Mouse (Mus musculus) thymus, postnatal 36 days (tissue): Measurements from ENCODE around the gene Setd1a.
"Not testable (repeated sequence)": the region's sequence is repeated elsewhere in the genome, so short reads cannot be mapped to it uniquely, and the experiment has no call there.

ENCODE experiments used
- DNase-seq, 2 experiments: peaks; one replicate each; pipeline ENCODE4 v3.0.0; 2022; ENCODE audit warnings: mixed read lengths in 2 of 2

The Setd1a gene

GRCm38 (mm10) chr7:127776426-127776825 lies at the start of gene Setd1a:
Gene Setd1a (plus strand): TSS chr7:127776670.
- DNase-seq = peak; percentile 84 to 86

DNA sequence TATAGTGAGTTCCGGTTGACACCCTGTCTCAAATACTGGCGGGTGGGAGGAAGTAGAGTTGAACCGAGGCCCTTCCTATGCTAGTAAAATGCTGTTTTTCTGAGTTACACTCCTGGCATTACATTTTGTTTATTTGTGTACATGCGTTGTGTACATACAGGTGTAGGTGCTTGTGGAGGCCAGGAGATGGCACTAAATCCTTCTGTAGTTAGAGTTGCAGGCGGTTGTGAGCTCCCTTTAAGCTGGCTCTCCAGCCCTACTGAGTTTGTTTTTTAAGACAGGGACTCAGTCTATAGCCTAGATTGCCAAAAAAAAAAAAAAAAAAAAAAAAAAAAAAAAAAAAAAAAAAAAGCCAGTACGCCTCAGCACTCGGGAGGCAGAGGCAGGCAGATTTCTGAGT lies 48.6 kb upstream of the Setd1a start:
- DNase-seq = no peak

- no peak for DNase-seq
Measured at GRCm38 (mm10) chr7:127730170-127730569, 46.3 kb upstream of the Setd1a start.

DNA sequence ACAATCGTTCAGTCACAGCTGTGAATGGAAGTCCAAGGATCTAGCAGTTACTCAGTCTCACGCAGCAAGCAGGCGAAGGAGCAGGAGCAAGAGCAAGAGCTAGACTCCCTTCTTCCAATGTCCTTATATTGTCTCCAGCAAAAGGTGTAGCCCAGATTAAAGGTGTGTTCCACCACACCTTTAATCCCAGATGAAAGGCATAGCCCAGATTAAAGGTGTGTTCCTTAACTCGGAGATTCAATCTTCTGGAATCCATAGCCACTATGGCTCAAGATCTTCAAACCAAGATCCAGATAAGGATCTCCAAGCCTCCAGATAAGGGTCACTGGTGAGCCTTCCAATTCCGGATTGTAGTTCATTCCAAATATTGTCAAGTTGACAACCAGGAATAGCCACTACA lies 44.4 kb upstream of the Setd1a start, which contains the start of gene Ctf2:
Gene Ctf2 (minus strand): TSS at position 101 of the 400 bp plus-strand sequence.
- DNase-seq = not testable (repeated sequence)

DNA sequence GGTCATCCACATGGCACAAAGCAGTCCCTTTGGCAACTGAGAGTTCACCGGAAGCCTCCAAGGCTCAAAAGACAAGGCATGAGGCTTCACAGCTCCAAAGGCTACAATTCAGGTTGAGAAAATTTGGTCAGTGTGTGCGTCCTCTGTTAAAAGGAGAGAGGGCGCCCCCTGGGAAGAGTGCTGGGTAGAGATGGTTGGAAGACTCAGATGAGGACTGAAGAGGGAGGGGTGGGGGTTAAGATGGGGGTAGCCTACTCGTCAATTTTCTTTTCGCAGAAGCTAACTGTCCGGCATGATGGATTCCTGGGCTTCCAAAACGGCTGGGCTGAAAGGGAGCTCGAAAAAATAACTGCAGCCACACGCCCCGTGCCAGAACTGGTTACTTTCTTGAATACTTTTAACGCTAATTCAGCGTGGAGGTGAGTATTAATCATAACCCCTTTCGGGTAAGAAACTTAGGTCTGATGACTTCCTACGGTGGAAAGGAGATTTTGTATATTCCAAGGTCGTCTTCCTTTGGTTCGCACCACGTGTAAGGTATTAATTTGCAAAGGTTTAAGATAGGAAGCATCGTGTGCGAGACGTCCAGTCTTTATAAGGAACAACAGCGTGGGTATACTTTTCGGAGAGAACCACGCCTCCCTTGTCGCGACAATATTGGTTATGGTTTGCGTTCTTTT lies 32.0 kb upstream of the Setd1a start, which contains the start of gene Fbxl19:
Gene Fbxl19 (plus strand): TSS at position 178 of the 680 bp plus-strand sequence.
- DNase-seq = peak; percentile 72 to 75

- peak; percentile 84 to 89 for DNase-seq
Measured at GRCm38 (mm10) chr7:127745251-127745651, 31.2 kb upstream of the Setd1a start.

DNA sequence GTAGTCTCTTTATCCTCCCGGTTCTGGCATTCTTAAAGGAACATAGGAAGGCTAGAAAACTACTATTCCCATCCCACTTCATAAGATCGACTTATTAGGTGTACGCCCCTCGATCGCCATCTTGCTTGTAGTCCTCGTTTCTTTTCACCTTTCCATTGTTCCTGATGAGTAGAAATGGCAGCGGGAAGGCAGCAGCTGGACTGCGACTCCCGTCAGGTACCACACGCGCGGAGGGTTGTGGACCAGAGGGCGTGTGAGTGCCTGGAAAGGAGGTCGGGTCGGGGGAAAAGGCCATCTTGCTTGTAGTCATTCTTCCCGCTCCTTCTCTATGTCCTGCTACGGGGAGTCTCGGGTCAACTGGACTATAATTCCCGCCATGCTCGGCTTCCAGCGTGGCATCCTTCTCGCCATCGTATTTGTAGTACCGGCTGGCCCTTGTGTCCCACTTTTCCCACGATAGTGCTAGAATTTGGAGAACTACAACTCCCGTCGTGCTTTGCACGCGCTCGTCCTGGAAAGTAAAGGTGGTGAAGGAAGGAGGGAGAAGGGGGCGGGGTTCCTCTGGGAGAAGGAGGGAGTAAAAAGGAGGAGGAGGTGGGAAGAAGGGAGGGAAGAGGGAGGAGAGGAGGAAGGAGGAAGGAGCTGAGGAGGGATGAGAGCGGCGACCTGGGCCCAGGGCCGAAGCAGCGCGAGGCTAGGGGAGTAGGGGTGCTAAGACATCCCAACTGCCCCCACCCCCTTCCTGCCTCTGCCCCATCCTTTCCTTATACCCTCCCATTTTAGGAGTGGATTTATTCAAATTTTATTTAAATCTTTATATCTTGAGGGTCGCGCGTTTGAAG lies 30.6 kb upstream of the Setd1a start:
- peak; percentile 71 to 74 for DNase-seq

- DNase-seq = peak; percentile 36 to 62
Measured at GRCm38 (mm10) chr7:127746494-127747491, 29.7 kb upstream of the Setd1a start.

- no peak for DNase-seq
Measured at GRCm38 (mm10) chr7:127747559-127748234, 28.8 kb upstream of the Setd1a start.

DNA sequence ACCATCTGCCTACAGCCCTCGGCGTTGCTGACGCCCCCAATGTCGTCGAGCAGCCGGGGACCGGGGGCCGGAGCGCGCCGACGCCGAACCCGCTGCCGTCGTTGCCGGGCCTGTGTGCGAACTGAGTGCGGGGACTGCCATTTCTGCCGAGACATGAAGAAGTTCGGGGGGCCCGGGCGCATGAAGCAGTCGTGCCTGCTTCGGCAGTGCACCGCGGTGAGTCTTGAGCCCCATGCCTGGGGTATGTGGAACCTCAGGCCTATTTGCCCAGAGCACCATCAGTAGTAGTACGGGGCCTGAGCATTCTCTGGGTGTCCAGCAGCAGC lies 28.3 kb upstream of the Setd1a start:
- no peak for DNase-seq

DNA sequence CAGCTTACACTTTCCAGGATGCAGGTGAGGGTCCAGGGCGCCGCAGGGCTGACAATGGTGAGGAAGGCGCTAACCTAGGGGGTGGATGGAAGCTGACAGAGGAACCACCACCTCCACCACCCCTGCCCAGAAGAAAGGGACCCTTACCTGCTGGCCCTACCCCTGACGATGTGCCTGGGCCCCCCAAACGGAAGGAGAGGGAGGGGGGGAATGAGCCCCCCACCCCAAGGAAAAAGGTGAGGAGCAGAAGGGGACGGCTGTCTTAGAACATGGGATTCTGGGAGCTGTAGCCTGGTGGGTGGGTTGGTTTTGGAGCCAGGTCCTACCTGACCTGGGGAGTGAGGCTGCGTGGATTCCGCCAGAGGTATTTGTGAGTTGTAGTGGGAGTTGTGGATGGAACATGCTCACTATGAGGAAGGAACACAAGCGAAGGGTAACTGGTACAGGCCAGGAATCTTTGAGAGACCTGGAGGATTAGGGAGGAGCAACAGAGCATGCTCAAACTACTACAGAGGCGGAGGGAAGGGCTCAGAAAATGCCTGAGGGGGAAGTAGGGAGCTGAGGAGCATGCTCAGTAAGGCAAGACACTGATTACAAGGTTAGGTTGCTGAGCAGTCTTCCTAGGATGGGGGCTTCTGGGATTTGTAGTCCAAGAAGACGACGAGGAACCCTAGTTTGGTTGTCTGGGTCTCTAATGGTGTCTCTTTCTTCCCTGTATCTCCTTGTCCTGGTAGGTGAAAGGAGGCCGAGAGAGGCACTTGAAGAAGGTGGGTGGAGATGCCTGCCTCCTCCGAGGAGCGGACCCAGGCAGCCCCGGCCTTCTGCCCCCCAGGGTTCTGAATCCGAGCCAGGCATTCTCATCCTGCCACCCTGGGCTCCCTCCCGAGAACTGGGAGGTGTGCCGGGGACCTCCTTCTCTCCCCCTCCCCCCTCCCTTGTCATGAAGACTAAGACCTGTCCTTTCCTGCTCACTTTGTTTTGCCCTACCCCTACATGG lies 26.0 kb upstream of the Setd1a start:
- no peak for DNase-seq

GRCm38 (mm10) chr7:127751619-127752018 lies 24.9 kb upstream of the Setd1a start:
- no peak for DNase-seq

- no peak for DNase-seq
Measured at GRCm38 (mm10) chr7:127752069-127752468, 24.4 kb upstream of the Setd1a start.

GRCm38 (mm10) chr7:127753158-127753557 lies 23.3 kb upstream of the Setd1a start:
- DNase-seq = no peak

DNA sequence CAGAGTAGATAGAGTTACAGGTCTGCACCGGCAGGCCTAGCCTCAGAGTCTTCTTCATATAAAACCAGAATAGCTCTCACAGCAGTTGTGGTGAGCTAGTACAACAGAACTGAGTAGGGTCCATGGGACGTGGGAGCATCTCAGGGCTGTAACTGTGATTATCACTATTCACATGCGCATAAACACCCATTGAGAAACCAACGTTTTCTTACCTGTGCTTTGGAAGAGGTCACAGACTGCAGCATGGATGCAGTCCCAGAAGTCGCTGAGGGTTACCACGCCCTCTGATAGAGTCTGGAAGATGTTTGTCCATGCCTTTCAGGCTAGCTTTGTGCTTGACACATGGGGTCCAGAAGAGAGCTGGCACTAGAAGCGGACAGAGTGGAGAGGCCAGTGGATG lies 22.7 kb upstream of the Setd1a start:
- DNase-seq = no peak

GRCm38 (mm10) chr7:127759716-127760115 lies 16.8 kb upstream of the Setd1a start:
- no peak for DNase-seq

- DNase-seq = no peak
Measured at GRCm38 (mm10) chr7:127760478-127760877, 16.0 kb upstream of the Setd1a start.

DNA sequence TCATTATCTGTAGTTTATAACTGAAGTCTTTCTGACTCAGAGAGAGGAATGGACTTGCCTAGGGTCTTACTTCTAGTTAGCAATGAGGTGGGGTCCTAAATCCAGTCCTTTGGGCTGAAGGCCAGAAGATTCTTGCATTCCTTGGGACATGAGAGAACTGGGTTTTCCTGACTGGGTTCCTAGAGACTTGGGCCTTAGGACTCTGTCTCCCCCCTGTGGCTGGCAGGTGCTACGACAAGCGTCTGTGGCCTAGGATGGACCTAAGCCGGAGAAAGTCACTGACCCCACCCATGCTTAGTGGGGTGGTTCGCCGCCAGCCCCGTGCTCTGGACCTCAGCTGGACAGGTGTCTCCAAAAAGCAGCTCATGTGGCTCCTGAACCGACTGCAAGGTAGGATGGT lies 15.4 kb upstream of the Setd1a start:
- DNase-seq = peak; percentile 51 to 53

- no peak for DNase-seq
Measured at GRCm38 (mm10) chr7:127763642-127764041, 12.8 kb upstream of the Setd1a start.

DNA sequence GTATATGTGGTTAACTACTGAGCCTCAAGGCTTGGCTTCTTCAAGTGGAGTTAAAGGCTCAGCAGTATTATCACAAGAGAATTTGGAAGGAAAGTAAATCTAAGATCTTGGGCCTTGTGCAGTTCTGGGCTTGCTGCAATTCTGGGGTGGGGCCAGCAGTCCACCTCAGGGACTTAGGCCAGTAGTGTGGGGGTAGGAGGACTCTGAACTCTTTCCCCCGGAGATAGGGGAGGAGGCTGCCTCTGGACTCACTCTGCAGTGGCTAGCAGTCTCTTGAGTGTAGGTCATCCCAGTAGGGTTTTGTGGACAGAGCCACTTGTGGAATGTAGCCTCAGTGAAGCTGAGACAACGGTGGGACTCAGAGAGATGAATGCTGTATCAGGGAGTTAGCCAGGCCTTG lies 10.7 kb upstream of the Setd1a start:
- no peak for DNase-seq
